Mouse (Mus musculus) myocyte (in vitro differentiated cells): Measurements from ENCODE around the gene BC028528.

Source experiments
- CEBPB ChIP-seq: IDR thresholded peaks from 2 replicates; pipeline ENCODE4 v1.6.1; 2011; ENCODE audit warnings: mild to moderate bottlenecking, moderate library complexity; ENCODE audit not compliant: poor library complexity, insufficient read depth, severe bottlenecking
- E2F4 ChIP-seq: IDR thresholded peaks from one replicate; pipeline ENCODE4 v1.6.1; 2011; ENCODE audit warnings: mild to moderate bottlenecking, control low read depth, moderate library complexity; ENCODE audit not compliant: insufficient read depth
- MYOD1 ChIP-seq, 3 experiments: IDR thresholded peaks; one replicate each; pipeline ENCODE4 v1.6.1; 2011; ENCODE audit warnings: control low read depth in 2 of 3, low read depth in 2 of 3, mild to moderate bottlenecking in 2 of 3, moderate library complexity in 1 of 3; ENCODE audit not compliant: insufficient read length in 2 of 3, control insufficient read depth in 1 of 3
- MYOG ChIP-seq, 3 experiments: IDR thresholded peaks; one replicate each; pipeline ENCODE4 v1.6.1; 2011; ENCODE audit warnings: control low read depth in 2 of 3, low read depth in 2 of 3, mild to moderate bottlenecking in 2 of 3; ENCODE audit not compliant: insufficient read length in 2 of 3, control insufficient read depth in 1 of 3, insufficient read depth in 1 of 3
- POLR2A ChIP-seq: IDR thresholded peaks from one replicate; pipeline ENCODE4 v1.6.1; 2011; ENCODE audit warnings: low read depth, mild to moderate bottlenecking, control low read depth, moderate library complexity; ENCODE audit not compliant: insufficient read length
- POLR2AphosphoS2 ChIP-seq: IDR thresholded peaks from one replicate; pipeline ENCODE4 v1.6.1; 2011; ENCODE audit warnings: low read depth, control low read depth; ENCODE audit not compliant: insufficient read length
- SRF ChIP-seq: IDR thresholded peaks from one replicate; pipeline ENCODE4 v1.6.1; 2011; ENCODE audit warnings: low read depth; ENCODE audit not compliant: control insufficient read depth, insufficient read length
- TCF12 ChIP-seq: IDR thresholded peaks from one replicate; pipeline ENCODE4 v1.6.1; 2011; ENCODE audit warnings: mild to moderate bottlenecking, control low read depth; ENCODE audit not compliant: poor library complexity, insufficient read depth, severe bottlenecking
- TCF3 ChIP-seq: IDR thresholded peaks from one replicate; pipeline ENCODE4 v1.6.1; 2011; ENCODE audit warnings: low read depth, control low read depth; ENCODE audit not compliant: insufficient read length
- USF1 ChIP-seq: IDR thresholded peaks from one replicate; pipeline ENCODE4 v1.6.1; 2011; ENCODE audit warnings: low read depth, mild to moderate bottlenecking, control low read depth, moderate library complexity

DNA sequence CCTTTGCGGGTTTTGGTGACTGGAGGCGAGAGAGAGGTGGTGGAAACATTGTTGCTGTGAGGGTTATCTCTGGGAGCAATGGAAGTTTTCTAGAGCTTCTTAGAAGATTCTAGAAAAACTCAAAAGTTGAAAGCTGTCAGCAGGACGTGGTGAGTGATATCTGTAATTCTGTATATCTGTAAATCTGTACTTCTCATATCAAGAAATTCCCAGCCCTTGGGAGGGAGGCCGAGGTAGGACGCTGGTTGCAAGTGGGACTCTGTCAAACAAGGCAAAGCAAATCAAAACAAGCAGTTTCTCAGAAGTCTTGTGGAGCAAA, 38.6 kb upstream of the BC028528 start:
- TF ChIP-seq POLR2A (no peak), MYOD1 (IDR thresholded peaks at IDR 0.05; ENCODE audit: control insufficient read depth in 1 of 3, insufficient read length in 2 of 3, low read depth in 2 of 3) (no peak), TCF3 (no peak), CEBPB (no peak), SRF (no peak), USF1 (no peak), TCF12 (no peak), POLR2AphosphoS2 (no peak), MYOG (IDR thresholded peaks at IDR 0.05; ENCODE audit: control insufficient read depth in 1 of 3, insufficient read depth in 1 of 3, insufficient read length in 2 of 3, low read depth in 2 of 3) (no peak), E2F4 (no peak)
